Mouse (Mus musculus) thymus, adult 2 months (tissue): Measurements from ENCODE around the gene Gm20388. TPM values are rescaled to one million over a fixed set of nuclear protein-coding genes. Genes with fewer than 3 reads are reported as not detected.

Source experiments
- DNase-seq: peaks from one replicate; pipeline ENCODE4 v3.0.0; 2021
- H3K27ac ChIP-seq: fragments of 200-500 bp; 2 replicates; pipeline ENCODE4 v1.5.1; 2012; ENCODE audit warnings: low read length, control low read depth; ENCODE audit not compliant: control insufficient read depth, insufficient read depth
- H3K27me3 ChIP-seq: fragments of 200-500 bp; 2 replicates; pipeline ENCODE4 v1.6.1; 2012; ENCODE audit warnings: mild to moderate bottlenecking, low read length, moderate library complexity, mixed read lengths; ENCODE audit not compliant: control insufficient read depth, insufficient read depth
- H3K36me3 ChIP-seq: fragments of 200-500 bp; 2 replicates; pipeline ENCODE4 v1.6.1; 2012; ENCODE audit warnings: mild to moderate bottlenecking, low read length, moderate library complexity; ENCODE audit not compliant: control insufficient read depth, insufficient read depth
- H3K4me1 ChIP-seq: fragments of 200-500 bp; replicated peaks from 2 replicates; pipeline ENCODE4 v1.6.1; 2012; ENCODE audit warnings: low read length; ENCODE audit not compliant: control insufficient read depth, insufficient read depth
- H3K4me3 ChIP-seq: fragments of 200-500 bp; 2 replicates; pipeline ENCODE4 v1.5.1; 2012; ENCODE audit warnings: mild to moderate bottlenecking, low read length, control low read depth, moderate library complexity; ENCODE audit not compliant: control insufficient read depth, insufficient read depth
- CTCF ChIP-seq: fragments of 200-500 bp; IDR thresholded peaks from 2 replicates; pipeline ENCODE4 v1.5.1; 2012; ENCODE audit warnings: mild to moderate bottlenecking, control low read depth, low read length, moderate library complexity, borderline replicate concordance; ENCODE audit not compliant: control insufficient read depth, poor library complexity, insufficient read depth; ENCODE audit errors: extremely low read depth
- POLR2A ChIP-seq: fragments of 200-500 bp; IDR thresholded peaks from 2 replicates; pipeline ENCODE4 v1.6.1; 2012; ENCODE audit warnings: mild to moderate bottlenecking, low read length, control low read depth, moderate library complexity; ENCODE audit not compliant: control insufficient read depth, poor library complexity, insufficient read depth; ENCODE audit errors: extremely low read depth
- WGBS: fragments of 180-500 bp; shearing (Covaris S2); methylation state at CpG from one replicate; pipeline ENCODE4 v1.1.7; 2018; 5-methylcytosine and 5-hydroxymethylcytosine counted together
- polyA plus RNA-seq: library from polyadenylated mRNA; depleted of rRNA; stranded (reverse); fragments of >200 nt; gene quantifications from 2 replicates; pipeline ENCODE4 v1.2.3, GENCODE M21; 2012

Gene Gm20388
- polyA plus RNA-seq, 1 experiment, result 103 TPM

- peaks cover 7% of the 10 kb centered on the region for H3K4me1 ChIP-seq
- no peak overlapping the region for H3K27ac ChIP-seq
- 8% methylated on average over 6 of the region's 6 CpGs for WGBS
- no peaks in the 10 kb centered on the region for H3K27me3 ChIP-seq
- no peak for TF ChIP-seq POLR2A
- TF ChIP-seq CTCF, result no peak
- no peak overlapping the region for H3K4me3 ChIP-seq
- DNase-seq, result peak; percentile 31
- no peaks in the 10 kb centered on the region for H3K36me3 ChIP-seq
Measured at GRCm38 (mm10) chr8:123783525-123784249, 3873.0 kb downstream of the Gm20388 start.

GRCm38 (mm10) chr8:123786166-123786565 lies 3875.5 kb downstream of the Gm20388 start:
- no peak for TF ChIP-seq POLR2A
- no peak for TF ChIP-seq CTCF
- H3K27ac ChIP-seq, result no peak overlapping the region
- 93% methylated on average over 6 of the region's 6 CpGs for WGBS

DNA sequence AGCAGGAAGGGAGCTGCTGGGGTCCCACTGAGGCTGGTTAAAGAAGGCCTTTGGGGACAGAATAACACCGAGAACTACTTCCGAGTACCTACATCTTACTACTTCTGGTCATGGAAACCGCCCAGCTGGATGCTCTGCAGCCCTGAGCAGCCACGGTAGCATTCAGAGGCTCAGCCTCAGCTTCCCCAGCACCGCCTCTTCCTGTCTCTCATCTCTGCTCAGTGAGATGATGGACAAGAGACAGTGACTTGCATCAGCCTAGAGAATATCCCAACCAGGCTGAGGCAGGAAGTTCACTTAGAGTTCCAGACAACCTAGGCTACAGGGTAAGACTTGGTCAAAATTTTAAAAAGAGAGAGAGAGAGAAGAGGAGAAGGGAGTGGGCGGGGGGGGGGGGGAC lies 3876.0 kb downstream of the Gm20388 start:
- Histone ChIP-seq H3K27me3 (no peaks in the 10 kb centered on the region), H3K4me3 (no peak overlapping the region), H3K27ac (no peak overlapping the region), H3K36me3 (no peaks in the 10 kb centered on the region), H3K4me1 (peaks cover 7% of the 10 kb centered on the region)
- no peak for TF ChIP-seq CTCF
- no peak for TF ChIP-seq POLR2A
- no peak for DNase-seq
- WGBS, result 72% methylated on average over 6 of the region's 6 CpGs

More at GRCm38 (mm10) chr8:123786166-123786565, 3875.5 kb downstream of the Gm20388 start:
- DNase-seq, result no peak
- no peak overlapping the region for H3K4me3 ChIP-seq
- H3K4me1 ChIP-seq, result peaks cover 7% of the 10 kb centered on the region
- no peaks in the 10 kb centered on the region for H3K27me3 ChIP-seq
- no peaks in the 10 kb centered on the region for H3K36me3 ChIP-seq

DNA sequence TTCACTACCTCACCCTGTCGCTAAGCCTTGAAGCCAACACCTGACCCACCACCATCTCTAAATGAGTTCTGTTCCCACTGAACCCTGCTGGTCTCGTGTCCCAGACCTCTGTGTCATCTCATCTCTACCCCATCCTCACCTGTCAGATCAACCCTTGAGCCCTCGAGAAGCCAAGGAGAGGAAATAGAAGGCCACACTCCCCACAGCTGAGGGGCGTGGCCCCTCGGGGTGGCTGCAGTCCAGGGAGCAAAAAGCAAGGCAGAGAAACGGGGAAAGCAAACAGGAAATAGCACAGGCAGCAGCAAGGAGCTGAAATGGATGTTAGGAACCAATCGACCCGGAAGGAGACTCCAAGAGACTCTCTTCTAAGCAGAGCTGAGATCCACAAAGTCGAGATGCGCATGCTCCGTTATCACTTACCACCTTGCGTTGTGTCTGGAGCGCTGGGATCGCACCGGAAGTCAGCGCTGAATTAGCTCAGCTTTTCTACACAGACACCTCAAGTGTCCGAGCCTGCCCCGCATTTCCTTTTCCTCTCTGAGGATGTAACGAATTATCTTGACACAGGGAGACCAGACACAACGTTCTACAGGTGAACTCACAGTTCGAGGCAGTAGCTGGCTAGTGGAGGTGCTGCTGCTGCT lies 3876.7 kb downstream of the Gm20388 start:
- H3K4me3 ChIP-seq, result peak overlapping the region; percentile 12
- WGBS, result 26% methylated on average over 21 of the region's 21 CpGs
- H3K36me3 ChIP-seq, result no peaks in the 10 kb centered on the region
- no peak for TF ChIP-seq POLR2A
- TF ChIP-seq CTCF, result no peak
- peak; percentile 16 for DNase-seq
- peaks cover 7% of the 10 kb centered on the region for H3K4me1 ChIP-seq
- H3K27me3 ChIP-seq, result no peaks in the 10 kb centered on the region
- H3K27ac ChIP-seq, result no peak overlapping the region

DNA sequence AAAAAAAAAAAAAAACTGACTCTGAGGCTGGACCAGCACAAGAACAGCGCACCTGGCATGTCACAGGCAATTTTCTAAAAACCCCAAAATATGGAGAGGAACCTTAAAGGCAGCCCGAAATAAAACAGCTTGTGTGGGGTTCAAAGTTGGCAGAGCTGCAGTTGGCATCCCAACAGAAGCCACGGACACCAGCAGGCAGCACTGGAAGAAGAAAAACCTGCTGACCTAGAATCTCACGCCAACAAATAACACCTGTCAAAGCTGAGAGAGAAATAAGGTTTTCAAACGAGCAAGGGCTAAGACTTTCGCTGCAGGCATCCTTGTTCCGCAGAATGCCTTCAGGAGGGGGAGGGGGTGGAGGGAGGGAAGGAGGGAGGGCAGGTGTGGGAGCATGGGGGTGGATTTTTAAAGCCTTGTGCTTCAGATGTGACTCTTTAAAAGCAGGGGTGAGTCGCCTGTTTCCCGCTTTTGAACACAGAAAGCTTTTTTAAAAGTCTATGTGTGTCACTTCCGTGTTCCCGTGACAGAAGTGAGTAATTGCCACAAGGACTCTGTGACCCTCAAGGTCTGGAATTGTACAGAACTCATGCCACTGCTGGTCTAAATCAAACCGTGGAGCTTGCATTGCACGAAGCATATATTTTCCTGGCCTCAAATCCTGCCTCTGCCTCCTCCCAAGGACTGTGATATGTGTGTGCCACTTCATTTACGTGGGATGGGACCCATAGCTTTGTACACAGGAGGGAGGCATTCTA lies 3878.0 kb downstream of the Gm20388 start:
- Histone ChIP-seq H3K27me3 (no peaks in the 10 kb centered on the region), H3K4me1 (peaks cover 7% of the 10 kb centered on the region), H3K27ac (no peak overlapping the region), H3K36me3 (no peaks in the 10 kb centered on the region), H3K4me3 (no peak overlapping the region)
- TF ChIP-seq POLR2A (no peak), CTCF (no peak)
- WGBS, result 55% methylated on average over 14 of the region's 14 CpGs
- DNase-seq, result no peak

- 88% methylated on average over 9 of the region's 9 CpGs for WGBS
- TF ChIP-seq CTCF (no peak), POLR2A (no peak)
- H3K36me3 ChIP-seq, result no peaks in the 10 kb centered on the region
- DNase-seq, result no peak
- no peak overlapping the region for H3K4me3 ChIP-seq
- no peak overlapping the region for H3K27ac ChIP-seq
- H3K4me1 ChIP-seq, result peaks cover 7% of the 10 kb centered on the region
- H3K27me3 ChIP-seq, result no peaks in the 10 kb centered on the region
Measured at GRCm38 (mm10) chr8:123789461-123789860, 3878.8 kb downstream of the Gm20388 start.
